Mouse (Mus musculus) kidney, postnatal 0 days (tissue): ENCODE measurements at regions not wholly inside any gene's neighbourhood (a gene's known extent, or its start where the extent isn't known, plus 50 kb on each side); places are given as distances from the start of the nearest gene placed in this dataset.
A peak's percentile ranks its signal among the peaks of the same experiment; 100 is the strongest.

ENCODE experiments used
- ATAC-seq: fragments of 200-750 bp; cut with Nextera tagmentation; replicated peaks from 2 replicates; pipeline ENCODE4 v1.8.0; 2017; ENCODE audit warnings: low read depth, moderate number of reproducible peaks, moderate TSS enrichment, moderate library complexity; ENCODE audit not compliant: low FRiP score
- DNase-seq: peaks from one replicate; pipeline ENCODE4 v3.0.0-alpha.2; 2016; ENCODE audit warnings: low spot score
- H3K27ac ChIP-seq: fragments of 300-500 bp; sonication (generic); 2 replicates; pipeline ENCODE4 v1.5.1; 2014; ENCODE audit warnings: mild to moderate bottlenecking
- H3K27me3 ChIP-seq: fragments of 300-500 bp; sonication (generic); 2 replicates; pipeline ENCODE4 v1.6.1; 2014; ENCODE audit warnings: low read length, mixed read lengths; ENCODE audit not compliant: insufficient read depth
- H3K36me3 ChIP-seq: fragments of 300-500 bp; sonication (generic); 2 replicates; pipeline ENCODE4 v1.6.1; 2014; ENCODE audit warnings: low read length, mixed read lengths; ENCODE audit not compliant: insufficient read depth
- H3K4me1 ChIP-seq: fragments of 300-500 bp; sonication (generic); replicated peaks from 2 replicates; pipeline ENCODE4 v1.6.1; 2014; ENCODE audit warnings: antibody characterized with exemption, low read length, mixed read lengths; ENCODE audit not compliant: insufficient read depth
- H3K4me2 ChIP-seq: fragments of 300-500 bp; sonication (generic); 2 replicates; pipeline ENCODE4 v1.6.1; 2014; ENCODE audit warnings: mild to moderate bottlenecking, low read length, moderate library complexity, mixed read lengths
- H3K4me3 ChIP-seq: fragments of 300-500 bp; sonication (generic); replicated peaks from 2 replicates; pipeline ENCODE4 v1.5.1; 2014; ENCODE audit warnings: low read depth, low read length
- H3K9ac ChIP-seq: fragments of 300-500 bp; sonication (generic); 2 replicates; pipeline ENCODE4 v1.6.1; 2014; ENCODE audit warnings: low read depth, low read length
- H3K9me3 ChIP-seq: fragments of 300-500 bp; sonication (generic); replicated peaks from 2 replicates; pipeline ENCODE4 v1.6.1; 2016; ENCODE audit warnings: low read length, inconsistent platforms, mixed read lengths
- CTCF ChIP-seq: IDR thresholded peaks from 2 replicates; pipeline ENCODE4 v1.5.1; 2016; ENCODE audit warnings: antibody characterized with exemption, low read depth, mild to moderate bottlenecking, moderate library complexity
- WGBS: fragments of 180-500 bp; shearing (Covaris S2); extraction: QIAGEN DNeasy Blood & Tissue Kit; methylation state at CpG from one replicate; pipeline ENCODE4 v1.1.7; 2014; 5-methylcytosine and 5-hydroxymethylcytosine counted together

GRCm38 (mm10) chrX:85329474-85330225 lies 80.2 kb downstream of the Fthl17a start:
- H3K27me3 ChIP-seq = no peaks in the 10 kb centered on the region
- DNase-seq = no peak
- H3K4me1 ChIP-seq = no peaks in the 10 kb centered on the region
- no peak overlapping the region for H3K27ac ChIP-seq
- no peak for ATAC-seq
- no peak overlapping the region for H3K4me2 ChIP-seq
- WGBS = 86% methylated on average over 6 of the region's 6 CpGs
- no peak for TF ChIP-seq CTCF
- no peak overlapping the region for H3K4me3 ChIP-seq
- no peak overlapping the region for H3K9ac ChIP-seq
- H3K36me3 ChIP-seq = no peaks in the 10 kb centered on the region
- no peaks in the 10 kb centered on the region for H3K9me3 ChIP-seq

- TF ChIP-seq CTCF = no peak
- no peaks in the 10 kb centered on the region for H3K27me3 ChIP-seq
- no peaks in the 10 kb centered on the region for H3K9me3 ChIP-seq
- H3K27ac ChIP-seq = no peak overlapping the region
- H3K4me1 ChIP-seq = no peaks in the 10 kb centered on the region
- no peak overlapping the region for H3K4me2 ChIP-seq
- no peak overlapping the region for H3K4me3 ChIP-seq
- WGBS = 25% methylated on average over 3 of the region's 3 CpGs
- DNase-seq (peak; percentile 40), ATAC-seq (no peak)
- H3K36me3 ChIP-seq = no peaks in the 10 kb centered on the region
- H3K9ac ChIP-seq = no peak overlapping the region
Measured at GRCm38 (mm10) chrX:85343517-85343916, 94.0 kb downstream of the Fthl17a start.

GRCm38 (mm10) chrX:85375296-85375695 lies 125.8 kb downstream of the Fthl17a start:
- TF ChIP-seq CTCF = no peak
- Histone ChIP-seq H3K4me3 (no peak overlapping the region), H3K9me3 (no peaks in the 10 kb centered on the region), H3K27me3 (no peaks in the 10 kb centered on the region), H3K27ac (no peak overlapping the region), H3K4me1 (no peaks in the 10 kb centered on the region), H3K4me2 (no peak overlapping the region), H3K9ac (no peak overlapping the region), H3K36me3 (no peaks in the 10 kb centered on the region)
- ATAC-seq (no peak), DNase-seq (no peak)
- WGBS = 69% methylated on average over 3 of the region's 3 CpGs

- 89% methylated on average over 2 of the region's 2 CpGs for WGBS
- no peak for DNase-seq
- Histone ChIP-seq H3K9me3 (no peaks in the 10 kb centered on the region), H3K4me3 (no peak overlapping the region), H3K9ac (no peak overlapping the region), H3K27me3 (no peaks in the 10 kb centered on the region), H3K36me3 (no peaks in the 10 kb centered on the region), H3K4me1 (no peaks in the 10 kb centered on the region), H3K4me2 (no peak overlapping the region), H3K27ac (no peak overlapping the region)
- TF ChIP-seq CTCF = no peak
- no peak for ATAC-seq
Measured at GRCm38 (mm10) chrX:85384452-85384851, 135.0 kb downstream of the Fthl17a start.
